Mouse (Mus musculus): ENCODE results near the gene Sumf1. TPM values are rescaled to one million over a fixed set of nuclear protein-coding genes. Genes with fewer than 3 reads are reported as not detected.

Gene Sumf1
- polyA plus RNA-seq, 1 experiment from 2014 or later = 12.2 TPM

GRCm38 (mm10) chr6:108065583-108065982, 119.8 kb downstream of the Sumf1 start:
- WGBS = 12% methylated on average over 6 of the region's 6 CpGs
- Histone ChIP-seq H3K36me3 (replicated peaks) (no peaks in the 10 kb centered on the region), H3K9me3 (no peaks in the 10 kb centered on the region), H3K4me1 (0 out of 2 replicates have a peak, but pooled peaks cover 6% of the 10 kb centered on the region), H3K4me3 (peak overlapping the region; percentile 71), H3K27me3 (replicated peaks; ENCODE audit: low read depth, poor library complexity, severe bottlenecking) (no peaks in the 10 kb centered on the region), H3K27ac (replicated peaks) (peak overlapping the region; percentile 93)
- DNase-seq (ENCODE audit: low spot score) = peak; percentile 78

DNA sequence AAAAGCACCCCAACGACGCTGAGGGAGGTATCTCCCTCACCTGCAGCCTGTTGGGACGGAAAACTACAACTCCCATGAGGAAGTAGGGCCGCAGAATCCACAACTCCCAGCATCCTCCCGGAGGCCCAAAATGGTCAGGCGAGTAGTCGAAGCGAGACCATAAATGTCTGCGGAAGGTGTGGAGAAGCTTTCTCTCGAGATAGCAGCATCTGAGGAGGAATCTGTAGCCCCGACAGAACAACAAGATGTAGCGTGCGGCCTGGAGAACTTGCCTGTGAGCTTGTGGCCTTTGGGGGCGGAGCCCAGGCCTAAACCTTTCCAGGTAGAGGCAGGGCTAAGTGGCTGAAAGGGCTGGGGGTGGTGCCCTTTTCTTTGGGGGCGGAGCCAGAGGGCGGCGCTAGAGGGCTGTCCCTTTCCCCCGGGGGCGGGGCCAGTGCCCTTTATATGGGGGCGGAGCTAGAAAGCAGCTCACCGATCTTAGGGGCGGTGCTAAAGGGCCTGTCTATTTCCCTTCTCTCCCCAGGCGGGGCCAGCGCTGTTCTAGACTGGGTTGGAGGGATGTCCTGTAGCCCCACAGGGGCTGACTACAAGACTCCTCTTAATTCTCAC, 120.4 kb downstream of the Sumf1 start, which contains the start of gene Setmar:
Gene Setmar (plus strand): TSS at position 128 of the 609 bp plus-strand sequence.
- 1% methylated on average over 24 of the region's 24 CpGs for WGBS
- H3K27me3 ChIP-seq (replicated peaks; ENCODE audit: low read depth, poor library complexity, severe bottlenecking) = no peaks in the 10 kb centered on the region

GRCm38 (mm10) chr6:108061121-108061520, 124.3 kb downstream of the Sumf1 start:
- DNase-seq (ENCODE audit: low spot score) = no peak
- WGBS = 82% methylated on average over 3 of the region's 3 CpGs
- H3K4me1 ChIP-seq = 0 out of 2 replicates have a peak, but pooled peaks cover 6% of the 10 kb centered on the region
- H3K9me3 ChIP-seq = no peaks in the 10 kb centered on the region
- H3K4me3 ChIP-seq = no peak overlapping the region
- no peaks in the 10 kb centered on the region for H3K27me3 ChIP-seq (replicated peaks; ENCODE audit: low read depth, poor library complexity, severe bottlenecking)
- H3K27ac ChIP-seq (replicated peaks) = no peak overlapping the region
- no peaks in the 10 kb centered on the region for H3K36me3 ChIP-seq (replicated peaks)

More for the DNA sequence above, 120.4 kb downstream of the Sumf1 start, which contains the start of gene Setmar:
- peak within 1 kb of the TSS; percentile 71 for H3K4me3 ChIP-seq
- H3K36me3 ChIP-seq (replicated peaks) = no peaks in the 10 kb centered on the region
- H3K4me1 ChIP-seq = 0 out of 2 replicates have a peak, but pooled peaks cover 6% of the 10 kb centered on the region
- H3K27ac ChIP-seq (replicated peaks) = peak within 1 kb of the TSS; percentile 93
- DNase-seq (ENCODE audit: low spot score) = peak; percentile 98
- H3K9me3 ChIP-seq = no peaks in the 10 kb centered on the region

DNA sequence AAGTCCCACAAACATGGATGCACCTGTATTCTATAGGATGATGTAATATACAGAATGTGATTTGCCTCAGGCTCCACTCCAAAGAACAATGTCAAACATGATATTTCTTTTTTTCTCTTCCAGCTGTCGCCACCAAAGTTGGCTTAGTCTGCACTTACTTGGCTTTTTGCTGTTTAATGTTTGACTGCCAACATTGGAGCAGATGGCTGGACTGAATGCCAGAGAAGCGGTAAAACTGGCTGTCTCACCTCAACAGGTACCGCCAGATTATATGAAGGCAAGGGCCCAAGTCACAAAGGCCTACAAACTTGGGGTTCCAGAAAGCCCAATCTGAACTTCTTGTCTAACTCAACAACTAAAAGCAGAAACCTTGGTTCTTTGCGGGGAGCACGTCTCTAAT, 127.3 kb downstream of the Sumf1 start:
- no peaks in the 10 kb centered on the region for H3K9me3 ChIP-seq
- no peak overlapping the region for H3K27ac ChIP-seq (replicated peaks)
- WGBS = 94% methylated on average over 5 of the region's 5 CpGs
- no peak for DNase-seq (ENCODE audit: low spot score)
- no peaks in the 10 kb centered on the region for H3K27me3 ChIP-seq (replicated peaks; ENCODE audit: low read depth, poor library complexity, severe bottlenecking)
- no peak overlapping the region for H3K4me3 ChIP-seq
- H3K36me3 ChIP-seq (replicated peaks) = no peaks in the 10 kb centered on the region
- H3K4me1 ChIP-seq = no peaks in the 10 kb centered on the region

DNA sequence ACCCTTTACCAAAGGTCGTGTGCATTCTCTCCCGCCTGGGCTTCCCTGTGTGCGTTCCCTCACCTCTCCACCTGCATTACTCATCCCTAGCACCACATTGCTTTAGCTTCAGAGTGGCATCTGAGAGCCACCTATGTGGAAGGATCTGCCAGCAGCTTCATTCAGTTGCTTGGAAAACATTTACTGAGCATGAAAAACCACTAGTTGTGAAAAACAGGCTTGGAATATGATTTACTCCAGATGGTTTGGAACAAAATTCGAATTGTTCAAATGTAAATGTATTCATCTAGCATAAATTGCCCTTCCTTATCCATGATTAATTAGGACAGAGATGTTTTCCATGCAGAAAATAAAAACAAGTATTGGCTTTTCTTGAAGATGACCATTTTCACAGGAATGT, 128.0 kb downstream of the Sumf1 start:
- WGBS = 75% methylated on average over 4 of the region's 4 CpGs
- no peaks in the 10 kb centered on the region for H3K4me1 ChIP-seq
- H3K27me3 ChIP-seq (replicated peaks; ENCODE audit: low read depth, poor library complexity, severe bottlenecking) = no peaks in the 10 kb centered on the region
- no peak overlapping the region for H3K4me3 ChIP-seq
- no peaks in the 10 kb centered on the region for H3K36me3 ChIP-seq (replicated peaks)
- no peaks in the 10 kb centered on the region for H3K9me3 ChIP-seq
- H3K27ac ChIP-seq (replicated peaks) = no peak overlapping the region
- DNase-seq (ENCODE audit: low spot score) = no peak

Other genes starting within 250 kb of the Sumf1 start
- 5.6 and 6.4 TPM in 2 replicates for gene Setmar, start 120.5 kb downstream of the Sumf1 start, polyA plus RNA-seq (2016; fragmentation: Nextera tagmentation; extraction: Ambion mirVana)
- 10.0 and 11.2 TPM in 2 replicates for gene Itpr1, start 27.5 kb upstream of the Sumf1 start, polyA plus RNA-seq (2016; fragmentation: Nextera tagmentation; extraction: Ambion mirVana)

Measured in embryonic facial prominence, embryonic 10.5 days (tissue).